Mouse (Mus musculus) induced T-regulatory cell, adult 2 months (primary cell): ENCODE results near the gene Zdhhc18.

ENCODE experiments used
- DNase-seq: peaks from one replicate; pipeline ENCODE4 v3.0.0-alpha.2; 2012; ENCODE audit warnings: low read depth

The Zdhhc18 gene

DNA sequence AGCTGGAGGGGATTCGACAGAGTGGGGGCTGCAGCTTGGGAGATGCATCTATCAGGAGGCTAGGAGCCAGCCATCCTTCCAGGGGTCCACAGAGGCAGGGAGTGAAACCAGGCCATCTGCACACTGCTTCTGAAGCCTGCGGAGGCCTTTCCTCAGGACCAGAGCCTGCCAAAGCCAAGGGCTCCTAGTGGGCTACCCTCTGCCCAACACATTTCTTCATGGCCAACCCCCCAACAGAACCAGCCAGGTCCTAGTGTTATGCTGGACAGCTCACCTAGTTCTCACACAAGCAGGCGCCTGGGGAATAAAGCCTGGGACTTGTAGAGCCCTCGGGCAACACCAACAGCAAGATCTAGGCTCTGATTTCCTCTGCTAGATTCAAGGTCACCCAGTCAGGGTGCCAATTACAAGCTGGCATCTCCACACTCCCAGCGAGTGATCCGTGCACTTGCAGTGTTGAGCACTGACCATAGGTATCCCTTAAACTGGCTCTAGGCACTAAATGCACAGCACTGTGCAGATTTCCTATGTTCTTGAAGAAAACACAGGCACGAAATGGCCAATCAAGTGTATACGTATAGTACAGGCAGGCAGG is 19.5 kb downstream of the Zdhhc18 start:
- peak; percentile 49 for DNase-seq

DNA sequence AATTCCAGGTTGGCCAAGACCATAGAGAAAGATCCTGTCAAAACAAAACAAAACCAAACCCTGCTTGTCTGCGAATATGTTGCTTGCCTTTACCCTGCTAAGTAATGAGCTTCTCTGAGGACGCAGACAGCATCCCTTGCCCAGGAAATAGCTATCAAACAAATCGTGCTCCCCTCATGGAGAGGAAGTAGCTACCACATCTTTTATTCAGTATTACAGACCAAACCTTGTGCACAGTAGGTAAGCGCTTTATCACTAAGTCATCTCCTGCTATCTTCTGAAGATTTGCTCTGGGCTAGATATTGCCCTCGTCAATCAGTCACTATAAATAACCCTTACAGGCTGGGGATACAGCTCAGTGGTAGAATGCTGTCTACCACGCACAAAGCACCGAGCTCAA is 20.8 kb downstream of the Zdhhc18 start:
- DNase-seq: peak; percentile 78

DNA sequence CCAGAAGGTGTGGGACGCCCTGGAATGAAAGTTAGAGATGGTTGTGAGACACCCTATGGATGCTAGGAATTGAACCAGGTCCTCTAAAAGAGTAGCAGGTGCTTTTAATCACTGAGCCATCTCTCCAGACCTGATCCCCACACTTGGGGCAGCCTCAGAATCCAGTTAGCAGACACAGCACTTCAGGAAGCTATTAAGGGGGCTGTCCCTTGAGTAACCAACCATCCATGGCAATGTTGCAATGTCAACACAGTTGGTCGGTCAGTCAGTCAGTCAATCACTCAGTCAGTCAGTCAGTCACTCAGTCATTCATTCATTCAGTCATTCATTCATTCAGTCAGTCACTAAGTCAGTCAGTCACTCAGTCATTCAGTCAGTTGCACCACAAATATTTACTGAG is 21.4 kb downstream of the Zdhhc18 start:
- peak; percentile 54 for DNase-seq

DNA sequence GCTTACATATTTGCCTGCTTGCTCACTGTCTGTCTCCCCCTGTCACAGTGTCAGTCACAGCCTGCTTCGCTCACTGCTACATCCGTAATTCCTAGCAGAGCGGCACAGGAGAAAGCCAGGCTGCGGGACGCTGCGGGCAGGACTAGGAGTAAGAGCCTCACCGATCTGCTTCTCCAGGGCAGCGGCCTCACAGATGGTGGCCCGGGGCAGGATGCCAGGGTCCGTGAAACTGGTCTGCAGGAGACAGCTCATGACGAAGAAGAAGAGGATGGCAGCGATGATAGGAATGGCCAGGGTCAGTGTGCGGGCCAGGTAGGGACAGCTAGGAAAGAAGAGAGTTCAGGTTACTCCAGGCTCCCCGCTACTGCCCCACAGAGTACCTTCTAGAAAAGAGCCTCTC is 22.9 kb downstream of the Zdhhc18 start:
- no peak for DNase-seq

DNA sequence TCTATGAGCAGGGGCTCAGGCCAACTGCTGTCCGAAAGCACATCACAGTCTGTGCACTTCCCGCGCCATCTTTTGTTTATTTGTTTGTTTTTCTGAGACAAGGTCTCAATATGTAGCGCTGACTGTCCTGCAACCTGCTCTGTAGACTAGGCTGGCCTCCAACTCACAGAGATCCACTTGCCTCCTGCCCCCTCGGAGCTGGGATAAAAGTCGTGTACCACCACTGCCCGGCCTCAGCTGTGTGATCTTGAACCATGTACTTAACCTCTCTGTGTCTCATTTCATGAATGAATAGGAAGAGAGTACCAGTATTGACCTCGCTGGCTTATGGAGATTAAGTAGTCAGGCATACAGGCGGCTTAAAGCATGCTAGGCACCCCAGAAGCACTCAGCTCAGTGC is 23.3 kb downstream of the Zdhhc18 start:
- DNase-seq: no peak

DNA sequence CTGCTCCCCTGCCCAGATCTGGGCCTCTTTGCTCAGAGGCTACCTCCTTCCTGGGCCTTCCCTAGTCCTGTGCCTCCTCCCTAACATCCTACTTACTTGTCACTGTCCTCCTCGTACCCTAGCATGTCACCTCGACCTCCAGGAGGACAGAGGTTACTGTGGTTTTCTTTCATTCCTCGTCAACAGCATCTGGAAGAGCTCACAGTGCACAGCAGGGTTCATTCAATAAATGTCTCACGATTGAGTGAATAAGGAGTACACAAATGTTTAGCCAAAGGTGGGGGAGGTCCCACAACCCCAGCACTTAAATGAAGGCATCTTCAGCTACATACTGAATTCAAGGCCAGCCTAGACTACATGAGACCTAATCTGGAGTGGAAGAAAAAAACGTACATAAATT is 23.7 kb downstream of the Zdhhc18 start:
- DNase-seq: no peak

DNA sequence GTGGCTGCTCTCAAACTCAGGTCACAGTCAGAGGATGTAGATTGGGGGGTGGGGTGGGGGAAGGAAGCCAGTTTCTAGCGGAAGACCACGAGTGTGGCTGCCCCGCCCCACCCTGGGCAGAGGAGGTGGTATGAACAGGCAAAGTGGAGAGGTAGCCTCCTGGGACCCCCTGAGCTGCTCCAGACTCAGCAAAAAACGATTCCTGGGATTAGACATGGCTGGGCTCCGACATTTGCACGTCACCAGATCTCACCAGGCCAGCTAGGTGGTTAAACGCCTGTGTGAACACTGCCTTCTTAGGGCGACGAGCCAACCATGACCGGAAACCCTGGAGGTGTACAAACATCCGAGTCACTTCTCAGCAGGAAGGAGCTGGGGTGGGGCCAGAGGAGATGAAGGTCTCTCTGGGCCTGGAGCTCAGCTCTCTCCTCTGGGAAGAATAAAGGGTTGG is 24.3 kb downstream of the Zdhhc18 start:
- peak; percentile 93 for DNase-seq

DNA sequence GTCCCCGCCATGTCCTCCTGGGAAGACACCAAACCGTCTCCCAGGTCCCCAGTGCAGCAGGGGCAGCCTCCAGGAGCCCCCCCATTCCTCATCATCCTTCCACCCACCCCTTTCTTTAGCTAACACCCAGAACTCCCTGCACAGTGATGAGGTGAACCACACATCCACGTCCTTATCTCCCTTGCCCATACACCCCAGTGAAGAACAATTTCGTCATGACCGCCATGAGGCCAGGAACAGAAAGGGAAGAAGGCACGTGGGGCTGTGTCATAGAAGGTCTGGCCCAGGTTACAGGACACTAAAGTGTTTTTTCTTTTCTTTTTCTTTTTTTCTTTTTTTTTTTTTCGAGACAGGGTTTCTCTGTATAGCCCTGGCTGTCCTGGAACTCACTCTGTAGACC is 25.1 kb downstream of the Zdhhc18 start:
- peak; percentile 72 for DNase-seq

DNA sequence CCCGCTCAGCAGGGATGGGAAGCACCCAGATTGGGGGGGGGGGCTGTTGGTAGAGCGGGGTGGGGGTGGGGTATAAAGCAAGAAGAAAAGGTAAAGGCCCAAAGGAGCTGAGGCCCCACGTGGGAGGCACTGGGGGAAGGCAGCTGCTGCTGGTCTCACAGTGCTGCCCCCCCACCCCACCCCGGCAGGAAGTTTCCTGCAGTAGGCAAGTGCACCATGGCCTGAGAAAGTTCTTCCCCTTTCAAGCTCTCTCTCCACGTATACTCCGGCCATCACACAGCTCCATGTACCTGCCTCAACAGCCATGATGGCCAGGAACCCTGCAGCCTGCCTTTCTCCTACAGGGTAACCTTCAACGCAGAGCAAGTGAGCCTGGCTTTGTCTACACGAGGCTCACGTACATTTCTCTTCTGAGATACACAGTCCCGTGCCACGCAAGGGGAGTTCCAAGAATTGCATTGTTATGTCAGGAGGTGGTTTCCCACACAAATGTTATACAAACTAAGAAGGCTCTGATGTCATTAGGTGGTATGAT is 27.7 kb downstream of the Zdhhc18 start:
- DNase-seq: peak; percentile 95

DNA sequence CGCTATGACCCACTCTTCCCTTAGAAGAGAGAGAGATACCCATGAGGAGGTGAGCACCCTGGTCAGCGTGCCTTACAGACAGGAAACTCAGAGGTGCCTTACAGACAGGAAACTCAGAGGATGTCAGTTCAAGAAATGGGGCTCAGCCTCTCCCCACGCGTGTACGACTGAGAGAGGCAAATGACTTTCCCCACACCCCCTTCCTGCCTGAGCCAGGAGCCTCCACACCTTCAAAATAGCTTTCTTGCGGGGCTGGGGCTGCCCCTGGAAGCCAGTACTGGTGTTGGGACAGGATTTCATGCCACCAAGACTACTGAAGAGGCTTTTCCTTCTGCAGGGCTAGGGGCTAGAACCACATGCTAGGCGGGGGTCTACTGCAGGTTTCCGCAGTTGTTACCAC is 29.3 kb downstream of the Zdhhc18 start:
- peak; percentile 92 for DNase-seq

DNA sequence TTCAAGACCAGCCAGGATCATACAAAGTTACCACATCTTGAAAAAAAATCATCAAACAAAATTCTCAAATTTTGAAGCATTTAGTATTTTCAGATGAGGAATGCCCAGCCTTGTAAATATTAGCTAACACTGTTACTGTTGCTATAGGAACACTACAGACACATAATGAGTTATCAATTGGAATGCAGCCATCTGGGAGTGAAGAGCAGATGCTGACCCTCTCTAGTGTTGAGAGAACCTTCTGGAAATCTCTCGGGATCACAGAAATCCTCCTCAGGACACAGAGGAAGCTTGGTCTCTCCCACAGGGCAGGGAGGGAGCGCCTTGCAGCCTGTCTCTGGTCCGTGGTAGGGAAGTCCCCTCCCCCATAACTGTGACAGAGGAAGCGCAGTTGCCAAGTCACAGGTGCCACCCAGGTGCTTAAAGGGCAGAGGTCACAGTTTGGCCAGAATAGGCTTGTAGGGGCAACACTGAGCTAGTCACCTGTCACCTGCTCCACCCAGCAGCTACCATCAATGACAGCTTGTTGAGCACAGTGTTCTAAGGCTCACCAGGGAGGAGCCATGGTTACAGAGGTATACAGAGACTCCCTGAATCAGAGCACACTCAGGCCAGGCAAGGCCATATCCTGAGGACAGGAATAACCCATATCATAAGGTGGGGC is 30.3 kb downstream of the Zdhhc18 start:
- DNase-seq: peak; percentile 82

DNA sequence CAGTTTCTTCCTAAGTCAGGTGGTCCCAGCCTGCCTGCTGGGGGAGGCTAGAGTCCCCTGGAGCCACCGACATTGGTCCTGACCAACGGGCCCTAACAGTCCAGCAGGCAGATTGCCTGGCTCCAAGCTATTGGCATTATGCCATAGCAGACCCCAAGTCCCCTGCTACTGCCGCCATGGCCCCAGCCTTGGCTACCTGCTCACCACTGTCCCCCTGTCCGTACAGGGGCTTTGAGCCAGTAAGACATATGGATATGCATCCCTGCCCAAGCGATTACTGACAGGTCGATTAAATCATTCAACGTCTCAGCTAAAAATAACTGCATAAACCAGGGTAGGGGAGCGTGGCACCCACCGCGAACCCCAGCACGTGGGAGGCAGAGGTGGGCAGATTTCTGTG is 32.0 kb downstream of the Zdhhc18 start:
- no peak for DNase-seq

DNA sequence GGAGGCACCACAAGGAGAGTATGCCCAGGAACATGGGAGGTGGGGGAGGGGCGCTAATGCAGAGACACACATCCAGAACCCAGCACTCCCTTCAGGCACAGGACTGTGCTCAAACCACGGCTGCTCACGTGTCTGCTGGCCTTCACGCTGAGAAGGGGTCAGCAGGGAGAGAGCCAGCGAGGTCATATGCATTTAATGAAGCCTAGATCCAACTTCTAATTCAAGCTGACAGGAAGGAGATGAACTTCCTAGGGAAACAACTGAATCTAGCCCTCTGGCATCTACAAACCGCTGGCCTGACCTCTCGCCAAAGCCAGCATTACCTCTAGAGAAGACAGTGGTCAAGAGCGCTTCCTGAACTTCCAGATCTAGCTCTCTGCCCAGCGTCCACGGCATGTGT is 34.5 kb downstream of the Zdhhc18 start:
- DNase-seq: no peak

DNA sequence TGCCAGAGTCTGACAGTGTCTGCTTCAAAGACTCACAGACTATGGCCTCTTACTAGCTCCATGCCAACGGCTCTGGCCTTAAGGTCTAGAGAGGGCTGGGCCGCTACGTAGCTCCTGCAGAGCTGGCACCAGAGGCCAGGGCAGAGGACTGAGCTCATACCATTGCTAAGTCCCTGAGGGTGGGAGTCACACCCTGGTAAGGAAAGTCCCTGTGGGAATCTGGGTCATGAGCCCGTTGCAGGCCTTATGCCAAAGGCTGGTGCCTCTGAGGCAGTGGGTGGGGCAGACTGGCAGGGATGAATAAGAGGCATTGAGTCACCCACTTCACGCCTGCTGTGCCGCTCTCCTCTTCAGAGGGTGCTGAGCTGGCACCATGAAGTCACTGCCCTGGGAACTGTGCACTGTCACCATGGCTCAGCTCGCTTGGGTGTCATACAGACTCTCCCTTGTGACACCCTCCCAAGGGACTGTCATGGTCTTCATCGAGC is 35.6 kb downstream of the Zdhhc18 start:
- no peak for DNase-seq

DNA sequence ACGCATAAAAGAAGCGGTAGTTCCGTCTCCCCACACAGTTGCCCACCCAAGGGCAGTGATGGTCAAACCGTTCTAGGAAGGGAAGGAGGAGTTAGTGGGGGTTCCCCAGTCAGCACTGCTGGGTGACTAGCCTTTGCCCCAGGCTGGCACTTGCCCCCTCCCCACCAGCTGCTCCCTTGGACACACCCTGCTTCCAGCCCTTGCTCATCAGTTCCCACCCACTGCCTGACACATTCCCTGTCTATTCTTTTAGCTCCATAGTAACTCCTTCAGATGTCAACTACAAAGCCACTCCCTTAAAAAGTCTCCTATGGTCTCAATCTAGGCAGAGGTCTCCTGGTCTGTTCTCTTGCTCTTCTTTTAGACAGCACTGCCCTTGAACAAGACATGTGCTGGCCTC is 36.1 kb downstream of the Zdhhc18 start:
- no peak for DNase-seq

DNA sequence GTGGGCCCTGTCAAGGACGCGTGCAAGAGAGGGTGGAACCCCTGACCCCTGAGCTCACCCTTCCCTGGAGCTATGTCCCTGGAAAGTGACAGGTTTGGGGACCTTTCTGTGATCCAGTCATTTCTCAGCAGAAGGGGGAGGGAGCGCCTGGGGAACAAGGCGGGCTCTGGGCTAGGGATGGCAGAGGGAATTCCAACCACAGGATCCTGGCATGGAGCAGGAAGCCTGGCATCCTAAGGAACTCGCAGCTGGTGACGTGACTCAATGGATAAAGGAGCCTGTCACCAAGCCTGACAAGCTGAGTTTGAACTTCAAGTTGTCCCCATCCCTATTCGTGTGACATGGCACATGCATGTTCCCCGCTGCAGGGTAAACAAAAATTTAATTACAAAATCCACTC is 36.9 kb downstream of the Zdhhc18 start:
- no peak for DNase-seq

DNA sequence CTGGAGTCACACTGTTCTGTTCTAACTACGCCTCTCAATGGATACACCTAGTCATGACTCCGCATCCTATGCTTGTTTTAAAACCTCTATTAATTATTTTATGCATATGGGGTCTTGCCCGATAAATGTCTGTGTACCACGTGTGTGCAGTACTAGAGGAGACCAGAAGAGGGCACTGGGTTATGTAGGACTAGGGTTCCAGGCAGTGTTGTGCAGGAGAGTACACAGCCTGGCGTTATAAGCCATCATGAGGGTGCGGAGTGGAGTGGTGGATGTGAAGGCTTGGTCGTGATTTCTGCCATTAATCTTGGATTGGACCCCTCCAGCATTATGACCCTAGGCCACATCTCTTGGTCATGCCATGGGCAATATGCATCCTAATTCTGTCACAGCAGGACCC is 37.5 kb downstream of the Zdhhc18 start:
- DNase-seq: peak; percentile 47

DNA sequence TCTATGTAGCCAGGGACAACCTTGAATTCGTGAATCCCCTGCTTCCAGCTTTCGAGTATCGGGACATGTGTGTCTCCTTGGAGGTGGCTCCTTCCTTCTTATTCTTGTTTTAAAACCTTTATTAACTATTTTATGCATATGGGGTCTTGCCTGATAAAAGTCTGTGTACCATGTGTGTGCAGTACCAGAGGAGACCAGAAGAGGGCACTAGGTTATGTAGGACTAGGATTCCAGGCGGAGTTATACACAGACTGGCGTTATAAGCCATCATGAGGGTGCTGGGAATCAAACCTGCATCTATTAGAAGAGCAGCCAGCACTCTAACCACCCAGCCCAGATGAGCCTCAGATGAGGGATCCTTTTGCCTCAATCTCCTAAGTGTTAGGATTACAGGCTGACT is 38.1 kb downstream of the Zdhhc18 start:
- DNase-seq: peak; percentile 70

DNA sequence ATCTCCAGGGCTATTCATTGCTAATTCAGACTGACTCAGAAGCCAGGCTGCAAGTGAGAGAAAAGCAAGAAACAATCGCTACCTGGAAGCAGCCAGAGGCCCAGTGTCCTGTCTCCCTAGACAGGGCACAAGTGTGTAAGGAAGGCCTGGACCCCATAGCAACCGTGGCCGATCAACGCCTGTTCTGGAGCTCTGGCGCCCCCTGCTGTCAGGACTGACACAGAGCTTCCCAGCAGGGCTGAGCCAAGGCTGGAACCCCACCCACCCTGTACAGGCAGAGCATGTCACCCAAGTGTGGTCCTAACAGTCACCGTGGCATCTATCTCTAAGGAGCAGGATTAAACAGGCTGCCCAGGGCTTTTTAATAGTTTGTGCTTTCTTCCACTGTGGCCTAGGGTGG is 40.2 kb downstream of the Zdhhc18 start:
- peak; percentile 89 for DNase-seq

DNA sequence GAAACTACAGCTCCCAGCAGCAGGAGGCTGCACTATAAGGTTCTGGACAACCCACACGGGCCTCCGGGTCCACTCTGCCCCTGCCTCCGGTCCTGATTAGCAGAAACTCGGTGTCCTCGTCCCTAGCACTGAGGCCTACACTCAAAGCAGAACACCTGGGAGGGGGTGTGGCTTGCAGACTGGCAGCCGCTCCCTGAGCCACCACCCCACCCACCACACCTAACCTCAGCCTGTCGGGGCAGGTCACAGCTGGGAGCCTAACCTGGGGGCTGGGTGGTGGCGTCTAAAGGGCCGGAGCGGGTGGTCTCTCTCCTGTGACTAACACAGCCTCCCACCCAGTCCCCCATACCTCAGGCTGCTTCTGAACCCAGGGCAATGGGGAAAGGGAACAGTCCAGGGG is 42.7 kb downstream of the Zdhhc18 start:
- no peak for DNase-seq

DNA sequence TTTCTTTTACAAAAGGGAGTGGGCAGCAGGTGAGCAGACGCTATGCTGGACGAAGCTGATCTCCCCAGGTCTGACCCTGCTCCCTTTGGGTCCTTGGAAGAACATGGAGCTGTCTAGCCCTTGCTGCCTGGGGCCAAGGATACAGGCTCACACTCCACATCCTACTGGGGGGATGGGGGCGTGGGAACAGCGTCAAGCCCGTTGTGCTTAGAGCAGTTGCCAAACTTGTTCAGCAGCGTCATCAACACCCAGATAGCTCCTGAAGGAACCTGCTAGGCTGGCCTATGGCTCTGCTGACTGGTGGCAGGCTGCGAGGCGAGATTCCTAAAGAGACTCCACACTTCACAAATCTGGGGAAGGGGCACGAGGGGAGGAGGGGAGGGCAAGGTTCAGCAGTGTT is 44.6 kb downstream of the Zdhhc18 start:
- DNase-seq: no peak

DNA sequence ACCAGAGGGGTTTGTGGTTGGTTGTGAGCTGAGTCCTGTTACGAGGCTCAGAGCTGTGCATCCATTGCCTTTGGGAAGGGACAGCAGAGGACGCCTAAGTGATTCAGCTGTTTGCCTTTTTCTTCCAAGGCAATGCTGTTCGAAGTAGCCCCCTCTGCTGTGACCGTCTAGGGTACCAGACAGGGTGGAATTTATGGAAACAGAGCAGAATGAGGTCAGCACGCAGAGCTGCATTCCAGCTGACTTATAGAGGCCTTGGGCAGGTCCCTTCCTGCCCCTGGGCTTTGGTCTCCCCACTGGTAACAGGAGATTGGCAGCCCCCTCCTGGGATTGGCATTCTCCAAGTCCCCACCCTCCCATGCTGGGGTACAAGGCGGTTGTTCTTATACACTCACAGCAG is 45.1 kb downstream of the Zdhhc18 start:
- DNase-seq: no peak

DNA sequence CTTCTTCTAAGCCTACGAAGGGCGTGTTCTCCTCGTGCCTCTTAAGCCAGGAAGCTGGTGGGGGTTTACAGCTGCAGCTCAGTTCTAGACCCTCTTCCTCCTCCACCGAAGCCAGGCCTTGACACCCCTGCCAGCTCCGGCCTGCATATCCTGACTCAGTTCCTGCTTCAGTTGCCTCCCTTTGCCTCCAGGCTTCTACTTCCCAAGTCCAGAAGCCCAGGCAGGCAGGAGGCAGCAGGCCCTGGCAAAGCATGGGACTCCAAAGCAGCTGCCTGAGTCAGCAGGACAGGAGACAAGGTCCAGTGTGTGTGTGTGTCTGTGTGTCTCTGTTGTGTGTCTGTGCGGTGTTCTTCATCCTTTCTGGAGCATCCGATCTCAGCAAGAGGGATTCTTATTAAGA is 45.8 kb downstream of the Zdhhc18 start:
- no peak for DNase-seq

DNA sequence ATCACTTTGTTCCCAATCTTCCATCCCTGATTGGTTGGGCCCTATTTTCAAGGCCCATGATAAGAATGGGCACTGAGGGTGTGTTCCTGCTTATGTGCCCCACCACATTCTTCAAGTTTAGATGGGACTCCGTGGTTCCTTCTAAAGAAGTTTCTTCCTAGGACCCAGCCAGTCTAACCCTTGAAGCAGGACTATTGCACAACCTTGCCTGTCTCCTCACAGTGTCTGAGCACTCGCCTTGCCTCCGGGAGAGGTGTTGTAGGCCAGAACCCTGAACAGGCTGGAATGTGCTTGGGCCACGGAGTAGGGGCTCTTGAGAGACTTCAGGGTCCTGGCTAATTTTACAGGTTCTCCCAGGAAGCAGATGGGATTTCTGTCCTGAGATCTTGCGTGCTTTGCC is 46.9 kb downstream of the Zdhhc18 start:
- DNase-seq: no peak
